Mouse (Mus musculus) layer of hippocampus, adult 18-20 months (tissue): ENCODE measurements at regions not wholly inside any gene's neighbourhood (a gene's known extent, or its start where the extent isn't known, plus 50 kb on each side); places are given as distances from the start of the nearest gene placed in this dataset.

ENCODE experiments used
- DNase-seq, 2 experiments: peaks; one replicate each; pipeline ENCODE4 v3.0.0; 2022; ENCODE audit warnings: low spot score in 2 of 2

DNA sequence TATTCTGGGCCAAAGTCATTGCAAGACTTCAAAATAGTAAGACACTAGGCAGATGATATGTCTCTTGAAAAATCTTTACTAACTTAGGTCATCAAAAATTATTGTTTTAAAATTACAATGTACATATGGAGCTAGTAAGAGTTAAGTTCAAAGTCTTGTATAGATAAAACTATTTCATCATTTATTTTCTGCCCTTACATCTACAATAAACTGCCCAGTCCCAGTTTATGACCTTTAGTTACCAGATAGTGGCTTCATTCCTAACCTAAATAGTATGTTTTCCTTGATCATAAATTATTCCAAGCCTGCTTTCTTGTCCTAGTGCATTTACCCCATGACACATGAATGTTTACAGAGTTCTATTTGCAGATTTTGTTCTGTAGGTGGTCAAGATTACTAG is 72.9 kb downstream of the Manea start:
- DNase-seq, result no peak

DNA sequence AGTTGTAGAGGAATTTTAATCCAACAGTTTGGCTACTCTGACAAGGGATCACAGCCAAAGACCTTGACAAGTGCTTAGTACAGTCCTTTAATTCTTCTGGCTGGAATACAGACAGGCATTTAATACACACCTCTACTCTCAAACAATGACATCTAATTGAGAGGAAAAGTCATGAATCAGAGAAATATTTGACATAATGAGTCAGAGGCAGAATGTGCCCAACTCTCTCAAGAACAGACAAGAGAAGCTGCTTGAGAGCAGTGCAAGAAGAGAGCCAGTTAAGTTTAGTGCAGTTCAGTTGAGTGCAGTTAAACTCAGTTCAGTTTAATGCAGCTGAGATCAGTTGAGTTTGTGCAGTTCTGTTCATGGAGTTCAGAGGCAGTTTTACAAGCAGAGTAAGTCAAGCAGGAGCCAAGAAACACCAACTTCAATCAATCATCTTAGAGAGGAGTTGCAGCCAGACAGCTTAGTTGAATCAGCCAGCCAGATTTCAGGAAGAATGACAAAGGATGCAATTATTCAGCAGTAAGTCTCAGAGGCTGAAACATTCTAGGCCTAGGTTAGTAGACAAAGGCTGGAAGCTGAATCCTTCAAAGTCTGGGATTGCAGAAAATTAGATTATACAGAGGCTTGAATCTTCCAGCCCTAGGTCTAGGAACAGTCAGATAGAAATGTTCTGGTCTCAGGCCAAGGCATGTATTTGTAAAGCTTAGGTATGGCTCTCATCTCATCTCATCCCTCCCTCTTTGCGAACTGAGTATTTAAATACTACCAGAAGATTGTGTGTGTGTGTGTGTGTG is 87.3 kb downstream of the Manea start:
- DNase-seq, result no peak

DNA sequence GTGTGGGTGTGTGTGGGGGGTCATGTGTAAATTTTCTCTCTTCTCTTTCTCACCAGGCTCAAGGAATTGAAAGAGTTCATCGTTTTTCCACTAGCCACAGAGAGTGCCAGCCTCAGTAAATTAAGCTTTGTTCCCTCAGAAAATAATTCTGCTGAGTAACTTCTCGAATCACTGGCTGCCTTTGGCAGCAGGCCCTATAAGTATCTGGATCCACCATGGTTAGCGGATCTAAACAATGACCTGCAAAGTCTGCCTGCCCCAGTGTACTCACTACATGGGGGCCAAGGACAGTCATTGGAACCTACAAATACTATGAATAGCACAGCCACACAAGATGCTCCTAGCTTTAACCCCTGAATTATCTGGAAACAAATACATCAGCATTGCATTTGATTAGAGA is 90.8 kb downstream of the Manea start:
- DNase-seq, result no peak

DNA sequence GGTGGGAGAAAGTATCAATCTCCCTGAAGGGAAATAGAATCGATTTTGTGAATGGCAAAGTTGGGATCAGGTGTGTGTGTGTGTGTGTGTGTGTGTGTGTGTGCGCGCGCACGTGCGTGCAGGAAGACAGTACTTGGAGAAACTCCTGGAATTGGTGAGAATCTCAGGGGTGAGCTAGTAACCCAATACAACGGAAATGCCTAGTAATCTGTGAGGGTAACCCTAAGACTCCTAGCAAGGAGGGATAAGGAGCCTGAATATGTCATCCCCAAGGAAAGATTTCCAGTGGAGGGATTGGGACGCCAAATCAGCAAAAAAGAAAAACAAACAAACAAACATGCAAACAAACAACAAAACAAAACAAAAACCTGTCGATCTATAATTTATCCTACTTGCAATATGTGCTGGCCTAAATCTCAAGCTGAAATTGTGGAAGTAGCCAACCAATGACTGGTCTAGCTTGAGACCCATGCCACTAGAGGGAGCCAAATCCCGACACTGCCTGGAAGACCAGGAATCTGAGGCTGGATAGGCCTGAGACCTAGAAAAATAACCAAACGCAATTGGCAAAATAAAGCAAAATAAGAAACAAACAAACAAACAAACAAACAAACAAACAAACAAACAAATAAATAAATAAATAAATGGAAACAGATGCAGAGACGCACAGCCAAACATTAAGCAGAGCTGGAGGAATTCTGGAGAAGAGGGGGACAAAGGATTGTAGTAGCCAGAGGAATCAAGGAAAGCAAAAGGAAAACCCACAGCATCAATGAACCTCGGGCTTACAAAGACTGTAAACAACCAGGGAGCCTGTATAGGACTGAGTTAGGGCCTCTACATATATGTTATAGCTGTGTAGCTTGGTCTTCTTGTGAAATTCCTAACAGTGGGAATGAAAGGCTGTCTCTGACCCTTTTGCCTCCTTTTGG is 98.5 kb downstream of the Manea start:
- DNase-seq, result peak; percentile 30 to 72

DNA sequence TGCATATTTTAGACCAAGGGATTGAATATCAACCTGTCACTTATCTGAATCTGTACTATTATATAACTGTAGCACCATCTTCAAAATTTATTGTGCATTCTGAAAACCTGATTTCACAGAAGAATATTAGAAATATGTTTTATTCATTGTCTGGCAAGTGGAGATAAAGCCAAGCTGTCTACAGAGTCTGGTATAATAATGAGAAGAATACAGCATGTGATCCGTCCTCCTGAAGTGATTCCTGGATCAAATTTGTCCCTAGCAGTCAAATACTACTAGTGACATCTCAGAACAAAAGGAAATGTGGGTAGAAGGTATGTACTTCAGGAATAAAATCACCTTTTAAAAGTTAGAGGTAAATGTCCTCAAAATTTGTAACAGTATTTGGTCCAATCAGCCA is 123.4 kb downstream of the Manea start:
- no peak for DNase-seq
